Mouse (Mus musculus): ENCODE measurements around the gene Cytip.

Cytip gene

GRCm38 (mm10) chr2:58195346-58195745, at the start of gene Cytip:
Gene Cytip (minus strand): TSS chr2:58195532.
- no peak for DNase-seq (ENCODE audit: low spot score)

- DNase-seq (ENCODE audit: low spot score), result no peak
These were observed 45.3 kb upstream of the Cytip start for GRCm38 (mm10) chr2:58240639-58241038.

GRCm38 (mm10) chr2:58237487-58237886, 42.2 kb upstream of the Cytip start:
- DNase-seq (ENCODE audit: low spot score), result no peak

GRCm38 (mm10) chr2:58199442-58199841, 4.1 kb upstream of the Cytip start:
- peak; percentile 71 for DNase-seq (ENCODE audit: low spot score)

- DNase-seq (ENCODE audit: low spot score), result no peak
These were observed 1.5 kb upstream of the Cytip start for GRCm38 (mm10) chr2:58196880-58197279.

- DNase-seq (ENCODE audit: low spot score), result no peak
These were observed 763 bp downstream of the Cytip start for GRCm38 (mm10) chr2:58194422-58195115.

- DNase-seq (ENCODE audit: low spot score), result no peak
These were observed 3.2 kb downstream of the Cytip start for GRCm38 (mm10) chr2:58192160-58192559.

GRCm38 (mm10) chr2:58189501-58189900, 5.8 kb downstream of the Cytip start:
- no peak for DNase-seq (ENCODE audit: low spot score)

GRCm38 (mm10) chr2:58188903-58189302, 6.4 kb downstream of the Cytip start:
- no peak for DNase-seq (ENCODE audit: low spot score)

GRCm38 (mm10) chr2:58187310-58188051, 7.9 kb downstream of the Cytip start:
- no peak for DNase-seq (ENCODE audit: low spot score)

- DNase-seq (ENCODE audit: low spot score), result no peak
These were observed 11.1 kb downstream of the Cytip start for GRCm38 (mm10) chr2:58184197-58184596.

GRCm38 (mm10) chr2:58183658-58184057, 11.7 kb downstream of the Cytip start:
- DNase-seq (ENCODE audit: low spot score), result no peak

- DNase-seq (ENCODE audit: low spot score), result no peak
These were observed 14.6 kb downstream of the Cytip start for GRCm38 (mm10) chr2:58180776-58181175.

- no peak for DNase-seq (ENCODE audit: low spot score)
These were observed 16.3 kb downstream of the Cytip start for GRCm38 (mm10) chr2:58179056-58179455.

GRCm38 (mm10) chr2:58175392-58176291, 19.7 kb downstream of the Cytip start:
- no peak for DNase-seq (ENCODE audit: low spot score)

GRCm38 (mm10) chr2:58174476-58175286, 20.7 kb downstream of the Cytip start:
- DNase-seq (ENCODE audit: low spot score), result peak; percentile 66

GRCm38 (mm10) chr2:58172963-58173362, 22.4 kb downstream of the Cytip start:
- DNase-seq (ENCODE audit: low spot score), result no peak

GRCm38 (mm10) chr2:58169173-58169572, 26.2 kb downstream of the Cytip start:
- no peak for DNase-seq (ENCODE audit: low spot score)

GRCm38 (mm10) chr2:58167654-58168053, 27.7 kb downstream of the Cytip start:
- DNase-seq (ENCODE audit: low spot score), result no peak

GRCm38 (mm10) chr2:58166764-58167163, 28.6 kb downstream of the Cytip start:
- DNase-seq (ENCODE audit: low spot score), result no peak

- DNase-seq (ENCODE audit: low spot score), result no peak
These were observed 31.7 kb downstream of the Cytip start for GRCm38 (mm10) chr2:58163457-58164181.

Data from MN1 (cell line).